In genomic region chr13:84404566-84405194, GRCm38 (mm10) we compare ENCODE assay signal across 10 mouse cellular contexts.
DNase-seq lines count a peak whose midpoint lies in the region; ATAC-seq lines count a peak whose summit lies in the region.
"Had no signal": no experiment of that assay in that cellular context is flagged by ENCODE, and none has a peak within 500 bp of the region (broad histone marks: within the 10 kb centered on the region; RNA-seq: fewer than 3 reads in every experiment).

No protein-coding gene starts in this region.

- H3K27ac ChIP-seq in kidney, embryonic 14.5 days (ENCODE audit: low read depth, low read length): no peak overlapping the region

- intact Hi-C loops in left cerebral cortex, postnatal 25 days (cut with DNase I): no loop called here

- H3K4me3 ChIP-seq in kidney, embryonic 14.5 days (ENCODE audit: low read length): no peak overlapping the region

- no peaks in the 10 kb centered on the region for H3K27me3 ChIP-seq in kidney, embryonic 14.5 days (ENCODE audit: control insufficient read depth, insufficient read depth, low read length)

- H3K4me1 ChIP-seq in kidney, embryonic 14.5 days (ENCODE audit: control insufficient read depth, insufficient read depth, low read length): no peaks in the 10 kb centered on the region

- peak; percentile 6 for DNase-seq in right cerebral cortex, postnatal 14 days
- no peak for DNase-seq in right cerebral cortex, adult 18-20 months
- peak; percentile 70 for DNase-seq in embryo, embryonic 11 days
- DNase-seq in layer of hippocampus, postnatal 14 days (ENCODE audit: low spot score in 2 of 2): peak; percentile 50 to 58
- DNase-seq in thymus, adult 18-20 months: no peak
- no peak for DNase-seq in heart, adult 9 months (ENCODE audit: low spot score in 2 of 2)
- DNase-seq in left cerebral cortex, postnatal 25 days (ENCODE audit: low spot score in 2 of 2): no peak
- DNase-seq: kidney, adult 11 months; liver, postnatal 0 days had no signal

- H3K36me3 ChIP-seq in kidney, embryonic 14.5 days (ENCODE audit: control insufficient read depth, insufficient read depth, low read length): no peaks in the 10 kb centered on the region

- no peak for ATAC-seq in kidney, embryonic 14.5 days (ENCODE audit: low FRiP score, low TSS enrichment)
- ATAC-seq: liver, postnatal 0 days had no signal

- H3K9me3 ChIP-seq in kidney, embryonic 14.5 days (ENCODE audit: control insufficient read depth, low read length): no peaks in the 10 kb centered on the region

- no peak overlapping the region for H3K4me2 ChIP-seq in kidney, embryonic 14.5 days (replicated peaks; ENCODE audit: low read depth, low read length)

- no peak overlapping the region for H3K9ac ChIP-seq in kidney, embryonic 14.5 days (ENCODE audit: low read depth, low read length)
- H3K9ac ChIP-seq: liver, postnatal 0 days had no signal

- 81% methylated on average over 19 of the region's 19 CpGs for WGBS in kidney, embryonic 14.5 days

Comparison
In these comparisons a context has a peak if more than half of its experiments do, and no peak if none do; other contexts are left out.
1. DNase-seq: peak in right cerebral cortex, postnatal 14 days (single experiment), embryo, embryonic 11 days (single experiment) and layer of hippocampus, postnatal 14 days (2 of 2); none in right cerebral cortex, adult 18-20 months (single experiment), thymus, adult 18-20 months (0 of 2), heart, adult 9 months (0 of 2) and left cerebral cortex, postnatal 25 days (0 of 2).